Comparison of ENCODE assay signal across 8 mouse cellular contexts in genomic region chr1:74332241-74332763, GRCm38 (mm10). TPM values are rescaled to one million over a fixed set of nuclear protein-coding genes. Genes with fewer than 3 reads are reported as not detected.
DNase-seq lines count a peak whose midpoint lies in the region; ATAC-seq and TF ChIP-seq lines count a peak whose summit lies in the region.

No protein-coding gene starts in this region.

- peak; percentile 92 for ATAC-seq in heart, embryonic 11.5 days (replicated peaks; ENCODE audit: insufficient number of reproducible peaks, low FRiP score, low TSS enrichment)
- ATAC-seq in kidney, embryonic 16.5 days (ENCODE audit: low FRiP score, low TSS enrichment): peak; percentile 97

- H3K79me2 ChIP-seq in C2C12 (ENCODE audit: control insufficient read depth, insufficient read depth) (no peaks in the 10 kb centered on the region), myocyte (ENCODE audit: control insufficient read depth, insufficient read depth) (no peaks in the 10 kb centered on the region)
- H3K79me2 ChIP-seq in liver, adult 2 months (ENCODE audit: control insufficient read depth, insufficient read depth, low read length): peaks cover 9% of the 10 kb centered on the region; the same call in 1 of the 2 replicates

- DNase-seq in brain, embryonic 14.5 days (ENCODE audit: low read depth): peak; percentile 99
- peak; percentile 88 for DNase-seq in liver, adult 2 months (ENCODE audit: extremely low read depth, low read depth, low spot score)
- peak; percentile 97 for DNase-seq in splenic B cell, adult 2 months (ENCODE audit: low read depth, low spot score)

- peaks cover 35% of the 10 kb centered on the region for H3K4me1 ChIP-seq in erythroblast, embryonic 14.5 days (ENCODE audit: control insufficient read depth)
- peaks cover 27% of the 10 kb centered on the region for H3K4me1 ChIP-seq in heart, embryonic 11.5 days (ENCODE audit: control insufficient read depth, insufficient read depth, low read length)
- peaks cover 35% of the 10 kb centered on the region for H3K4me1 ChIP-seq in kidney, embryonic 16.5 days (ENCODE audit: insufficient read depth, low read length)
- peaks cover 25% of the 10 kb centered on the region for H3K4me1 ChIP-seq in liver, adult 2 months (ENCODE audit: control insufficient read depth, insufficient read depth, low read length)

- H3K4me2 ChIP-seq in heart, embryonic 11.5 days: peak overlapping the region; percentile 93
- H3K4me2 ChIP-seq in kidney, embryonic 16.5 days (replicated peaks; ENCODE audit: low read depth, low read length): peak overlapping the region; percentile 87
- peak overlapping the region; percentile 91 for H3K4me2 ChIP-seq in myocyte (ENCODE audit: low read depth)

- H3K79me3 ChIP-seq in C2C12 (ENCODE audit: low read depth): no peaks in the 10 kb centered on the region

- H3K36me3 ChIP-seq in C2C12 (ENCODE audit: control insufficient read depth, insufficient read depth) (no peaks in the 10 kb centered on the region), myocyte (ENCODE audit: control insufficient read depth, insufficient read depth) (no peaks in the 10 kb centered on the region)
- H3K36me3 ChIP-seq in erythroblast, embryonic 14.5 days (ENCODE audit: control insufficient read depth): no peaks in the 10 kb centered on the region
- peaks cover 4% of the 10 kb centered on the region; the same call in 1 of the 2 replicates for H3K36me3 ChIP-seq in heart, embryonic 11.5 days (ENCODE audit: control insufficient read depth, insufficient read depth, low read length)
- 0 out of 2 replicates have a peak, but pooled peaks cover 2% of the 10 kb centered on the region for H3K36me3 ChIP-seq in kidney, embryonic 16.5 days (ENCODE audit: insufficient read depth, low read length)
- no peaks in the 10 kb centered on the region for H3K36me3 ChIP-seq in liver, adult 2 months (ENCODE audit: control insufficient read depth, insufficient read depth, low read length)
- no peaks in the 10 kb centered on the region for H3K36me3 ChIP-seq in splenic B cell, adult 2 months (ENCODE audit: control insufficient read depth, insufficient read depth, low read length, poor library complexity, severe bottlenecking)

- H3ac ChIP-seq in C2C12 (ENCODE audit: control insufficient read depth, insufficient read length, low read depth) (peak overlapping the region; percentile 68), myocyte (ENCODE audit: control insufficient read depth, insufficient read length) (no peak overlapping the region)

- H3K9ac ChIP-seq in heart, embryonic 11.5 days (ENCODE audit: low read depth, low read length): peak overlapping the region; percentile 70
- H3K9ac ChIP-seq in kidney, embryonic 16.5 days (replicated peaks; ENCODE audit: low read length): peak overlapping the region; percentile 72
- peak overlapping the region; percentile 82 for H3K9ac ChIP-seq in liver, adult 2 months (ENCODE audit: low read depth, low read length)

- TF ChIP-seq POLR2A in brain, embryonic 14.5 days (IDR thresholded peaks at IDR 0.05; ENCODE audit: borderline replicate concordance, extremely low read depth, insufficient read depth, insufficient read length, poor library complexity, severe bottlenecking): peak; percentile 18; the same call in 1 of the 2 replicates
- TF ChIP-seq POLR2A in liver, adult 2 months (IDR thresholded peaks at IDR 0.05; ENCODE audit: extremely low read depth, insufficient read depth, low read length): 0 out of 2 replicates have a peak, but pooled peaks have one; percentile 29
- peak; percentile 58 for TF ChIP-seq POLR2A in myocyte (IDR thresholded peaks at IDR 0.05; ENCODE audit: insufficient read length, low read depth)

- no peak for TF ChIP-seq CTCF in C2C12 (IDR thresholded peaks at IDR 0.05; ENCODE audit: control insufficient read depth, insufficient read depth, insufficient read length)
- TF ChIP-seq CTCF in brain, embryonic 14.5 days (IDR thresholded peaks at IDR 0.05; ENCODE audit: borderline replicate concordance, extremely low read depth, insufficient read depth, insufficient read length): peak; percentile 21; the same call in 1 of the 2 replicates
- peak; percentile 64 for TF ChIP-seq CTCF in liver, adult 2 months (IDR thresholded peaks at IDR 0.05; ENCODE audit: low read depth, low read length)

- H3K4me3 ChIP-seq in C2C12 (ENCODE audit: insufficient read depth, poor library complexity, severe bottlenecking): peak overlapping the region; percentile 40
- H3K4me3 ChIP-seq in erythroblast, embryonic 14.5 days (replicated peaks): peak overlapping the region; percentile 56
- peak overlapping the region; percentile 54 for H3K4me3 ChIP-seq in heart, embryonic 11.5 days (ENCODE audit: low read depth, low read length)
- H3K4me3 ChIP-seq in kidney, embryonic 16.5 days (ENCODE audit: low read length): peak overlapping the region; percentile 62
- peak overlapping the region; percentile 85 for H3K4me3 ChIP-seq in liver, adult 2 months (ENCODE audit: insufficient read depth, low read depth, low read length)
- H3K4me3 ChIP-seq in myocyte: peak overlapping the region; percentile 32

- H3K9me3 ChIP-seq in erythroblast, embryonic 14.5 days (ENCODE audit: control insufficient read depth, low read length): no peaks in the 10 kb centered on the region
- no peaks in the 10 kb centered on the region for H3K9me3 ChIP-seq in heart, embryonic 11.5 days (replicated peaks; ENCODE audit: control insufficient read depth, low read length)
- no peaks in the 10 kb centered on the region for H3K9me3 ChIP-seq in kidney, embryonic 16.5 days (ENCODE audit: low read length)

- WGBS in heart, embryonic 11.5 days (ENCODE audit: insufficient replicate concordance): under 1% methylated on average over 36 of the region's 36 CpGs
- WGBS in kidney, embryonic 16.5 days: under 1% methylated on average over 36 of the region's 36 CpGs
- WGBS in liver, adult 2 months: under 1% methylated on average over 36 of the region's 36 CpGs

- peak overlapping the region; percentile 57 for H3K27ac ChIP-seq in heart, embryonic 11.5 days (ENCODE audit: low read depth, low read length)
- peak overlapping the region; percentile 79 for H3K27ac ChIP-seq in kidney, embryonic 16.5 days (ENCODE audit: low read length)
- peak overlapping the region; percentile 80 for H3K27ac ChIP-seq in liver, adult 2 months (replicated peaks; ENCODE audit: insufficient read depth, low read depth, low read length)

- H3K27me3 ChIP-seq in C2C12 (ENCODE audit: control insufficient read depth, insufficient read depth, insufficient read length): no peaks in the 10 kb centered on the region
- peaks cover 24% of the 10 kb centered on the region for H3K27me3 ChIP-seq in erythroblast, embryonic 14.5 days (ENCODE audit: control insufficient read depth)
- H3K27me3 ChIP-seq in heart, embryonic 11.5 days (ENCODE audit: control insufficient read depth, insufficient read depth, low read length): no peaks in the 10 kb centered on the region
- no peaks in the 10 kb centered on the region for H3K27me3 ChIP-seq in kidney, embryonic 16.5 days (ENCODE audit: insufficient read depth, low read length)
- H3K27me3 ChIP-seq in liver, adult 2 months (ENCODE audit: control insufficient read depth, insufficient read depth, low read length): no peaks in the 10 kb centered on the region
- H3K27me3 ChIP-seq in myocyte (ENCODE audit: control insufficient read depth, insufficient read depth, insufficient read length): no peaks in the 10 kb centered on the region
- H3K27me3 ChIP-seq in splenic B cell, adult 2 months (ENCODE audit: control insufficient read depth, insufficient read depth, low read length, poor library complexity, severe bottlenecking): no peaks in the 10 kb centered on the region

RNA-seq across cellular contexts. Expression of gene Tmbim1, which starts 26.9 kb away (rescaled TPM):
- 38.1 TPM for polyA plus RNA-seq in C2C12 (2012; fragmentation: generic; extraction: Trizol)
- 6.6 and 7.3 TPM in 2 replicates for polyA plus RNA-seq in brain, embryonic 14.5 days (2012; rRNA removed)
- polyA plus RNA-seq in erythroblast, embryonic 14.5 days (2012): 2.7 and 3.3 TPM in 2 replicates
- polyA plus RNA-seq in heart, embryonic 11.5 days (2014; fragmentation: Nextera tagmentation; extraction: Ambion mirVana): 29.2 and 37.1 TPM in 2 replicates
- polyA plus RNA-seq in kidney, embryonic 16.5 days (2015; fragmentation: Nextera tagmentation; extraction: Ambion mirVana): 33.5 and 35.1 TPM in 2 replicates
- total RNA-seq in liver, adult 2 months (2014; rRNA removed): 26.1 and 31.5 TPM in 2 replicates
- polyA plus RNA-seq in liver, adult 2 months (2012; rRNA removed): 89.8 and 101 TPM in 2 replicates
- polyA plus RNA-seq in myocyte (2012; fragmentation: generic; extraction: Trizol): 178 TPM

RNA-seq across cellular contexts. Expression of gene Catip, which starts 29.6 kb away (rescaled TPM):
- polyA plus RNA-seq in C2C12 (2012; fragmentation: generic; extraction: Trizol) (not detected), myocyte (2012; fragmentation: generic; extraction: Trizol) (0.10 TPM)
- polyA plus RNA-seq in brain, embryonic 14.5 days (2012; rRNA removed): 1.0 and 3.1 TPM in 2 replicates
- not detected in 2 replicates for polyA plus RNA-seq in erythroblast, embryonic 14.5 days (2012)
- polyA plus RNA-seq in heart, embryonic 11.5 days (2014; fragmentation: Nextera tagmentation; extraction: Ambion mirVana): 0.17 and 0.59 TPM in 2 replicates
- polyA plus RNA-seq in kidney, embryonic 16.5 days (2015; fragmentation: Nextera tagmentation; extraction: Ambion mirVana): 0.50 and 0.53 TPM in 2 replicates
- total RNA-seq in liver, adult 2 months (2014; rRNA removed): 0.09 TPM in 1 of 2 replicates, not detected in the other
- 0.09 TPM in 1 of 2 replicates, not detected in the other for polyA plus RNA-seq in liver, adult 2 months (2012; rRNA removed)

RNA-seq across cellular contexts. Expression of gene Slc11a1, which starts 42.7 kb away (rescaled TPM):
- polyA plus RNA-seq in C2C12 (2012; fragmentation: generic; extraction: Trizol): 2.2 TPM
- polyA plus RNA-seq in brain, embryonic 14.5 days (2012; rRNA removed): 3.2 and 4.0 TPM in 2 replicates
- polyA plus RNA-seq in erythroblast, embryonic 14.5 days (2012): 0.93 and 1.4 TPM in 2 replicates
- 1.1 TPM in 2 replicates for polyA plus RNA-seq in heart, embryonic 11.5 days (2014; fragmentation: Nextera tagmentation; extraction: Ambion mirVana)
- 4.5 and 5.4 TPM in 2 replicates for polyA plus RNA-seq in kidney, embryonic 16.5 days (2015; fragmentation: Nextera tagmentation; extraction: Ambion mirVana)
- 17.5 and 23.4 TPM in 2 replicates for total RNA-seq in liver, adult 2 months (2014; rRNA removed)
- polyA plus RNA-seq in liver, adult 2 months (2012; rRNA removed): 10.8 and 21.4 TPM in 2 replicates
- 1.0 TPM for polyA plus RNA-seq in myocyte (2012; fragmentation: generic; extraction: Trizol)

RNA-seq across cellular contexts. Expression of gene Pnkd, which starts 47.6 kb away (rescaled TPM):
- polyA plus RNA-seq in C2C12 (2012; fragmentation: generic; extraction: Trizol) (68.0 TPM), myocyte (2012; fragmentation: generic; extraction: Trizol) (93.7 TPM)
- polyA plus RNA-seq in brain, embryonic 14.5 days (2012; rRNA removed): 58.5 and 63.2 TPM in 2 replicates
- 10.0 and 10.9 TPM in 2 replicates for polyA plus RNA-seq in erythroblast, embryonic 14.5 days (2012)
- 225 and 231 TPM in 2 replicates for polyA plus RNA-seq in heart, embryonic 11.5 days (2014; fragmentation: Nextera tagmentation; extraction: Ambion mirVana)
- 149 and 156 TPM in 2 replicates for polyA plus RNA-seq in kidney, embryonic 16.5 days (2015; fragmentation: Nextera tagmentation; extraction: Ambion mirVana)
- total RNA-seq in liver, adult 2 months (2014; rRNA removed): 28.0 and 34.4 TPM in 2 replicates
- polyA plus RNA-seq in liver, adult 2 months (2012; rRNA removed): 130 and 138 TPM in 2 replicates

RNA-seq across cellular contexts. Expression of gene Aamp, which starts 47.8 kb away (rescaled TPM):
- polyA plus RNA-seq in C2C12 (2012; fragmentation: generic; extraction: Trizol) (123 TPM), myocyte (2012; fragmentation: generic; extraction: Trizol) (199 TPM)
- 161 and 167 TPM in 2 replicates for polyA plus RNA-seq in brain, embryonic 14.5 days (2012; rRNA removed)
- polyA plus RNA-seq in erythroblast, embryonic 14.5 days (2012): 12.2 and 15.5 TPM in 2 replicates
- 173 and 193 TPM in 2 replicates for polyA plus RNA-seq in heart, embryonic 11.5 days (2014; fragmentation: Nextera tagmentation; extraction: Ambion mirVana)
- 322 and 350 TPM in 2 replicates for polyA plus RNA-seq in kidney, embryonic 16.5 days (2015; fragmentation: Nextera tagmentation; extraction: Ambion mirVana)
- total RNA-seq in liver, adult 2 months (2014; rRNA removed): 112 and 115 TPM in 2 replicates
- polyA plus RNA-seq in liver, adult 2 months (2012; rRNA removed): 156 TPM in 2 replicates

Comparison
In these comparisons a context has a peak if more than half of its experiments do, and no peak if none do; other contexts are left out.
1. Peak in every context shown above with its lines: DNase-seq, ATAC-seq, H3K4me3 ChIP-seq and H3K27ac ChIP-seq.
2. H3K4me3 ChIP-seq: peak in every context shown above with its lines; median percentile 85 in liver, adult 2 months; 62 in kidney, embryonic 16.5 days; 56 in erythroblast, embryonic 14.5 days; 54 in heart, embryonic 11.5 days; 40 in C2C12; 32 in myocyte.